Comparison of ENCODE assay signal across 11 mouse cellular contexts in the genomic region with DNA sequence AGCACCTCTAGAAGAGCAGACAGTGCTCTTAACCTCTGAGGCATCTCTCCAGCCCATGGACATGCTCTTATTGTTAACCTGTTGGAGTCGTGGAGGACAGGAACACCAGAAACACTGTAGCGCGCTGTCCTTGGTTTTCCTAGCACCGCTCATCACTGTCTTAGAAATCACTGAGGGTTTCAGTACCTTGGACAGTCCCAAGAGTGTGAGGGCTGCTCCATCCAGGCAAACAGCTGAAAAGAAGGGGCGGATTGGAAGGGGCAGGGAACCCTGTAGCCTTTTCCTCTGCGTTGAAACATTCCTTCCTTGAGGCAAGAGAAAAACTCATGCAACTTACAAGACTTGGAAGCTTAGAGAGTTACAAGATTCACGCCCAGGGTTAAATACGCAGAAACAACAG.
DNase-seq lines count a peak whose midpoint lies in the region; ATAC-seq and TF ChIP-seq lines count a peak whose summit lies in the region.
"Had no signal": no experiment of that assay in that cellular context is flagged by ENCODE, and none has a peak within 500 bp of the region (broad histone marks: within the 10 kb centered on the region; RNA-seq: fewer than 3 reads in every experiment).

No protein-coding gene starts in this region.

- no peak overlapping the region for H3K4me3 ChIP-seq in hindbrain, postnatal 0 days (ENCODE audit: low read length)
- H3K4me3 ChIP-seq in hindbrain, embryonic 16.5 days (ENCODE audit: low read length) = no peak overlapping the region
- no peak overlapping the region for H3K4me3 ChIP-seq in limb, embryonic 10.5 days
- H3K4me3 ChIP-seq: erythroblast, embryonic 14.5 days had no signal

- no peaks in the 10 kb centered on the region for H3K9me3 ChIP-seq in hindbrain, postnatal 0 days (ENCODE audit: low read length)
- no peaks in the 10 kb centered on the region for H3K9me3 ChIP-seq in hindbrain, embryonic 16.5 days (ENCODE audit: control insufficient read depth, low read length)
- H3K9me3 ChIP-seq in limb, embryonic 10.5 days (replicated peaks) = no peaks in the 10 kb centered on the region

- DNase-seq in hindbrain, postnatal 0 days (ENCODE audit: low spot score) = peak; percentile 55
- DNase-seq in 416B (ENCODE audit: low read depth) (peak; percentile 13), R1 (ENCODE audit: low read depth, low spot score) (peak; percentile 80), MN1 (ENCODE audit: low spot score) (no peak)
- peak; percentile 50 for DNase-seq in limb, embryonic 10.5 days (ENCODE audit: low spot score)
- DNase-seq in frontal cortex, postnatal 10 days (ENCODE audit: low spot score in 2 of 2) = no peak
- no peak for DNase-seq in frontal cortex, adult 2 months (ENCODE audit: extremely low spot score in 1 of 2, low spot score in 1 of 2)

- WGBS in hindbrain, postnatal 0 days = 22% methylated on average over 8 of the region's 8 CpGs
- WGBS in hindbrain, embryonic 16.5 days = 24% methylated on average over 8 of the region's 8 CpGs
- WGBS in limb, embryonic 10.5 days = 14% methylated on average over 8 of the region's 8 CpGs

- no peak overlapping the region for H3K4me2 ChIP-seq in hindbrain, postnatal 0 days (ENCODE audit: low read depth, low read length)
- no peak overlapping the region for H3K4me2 ChIP-seq in hindbrain, embryonic 16.5 days (ENCODE audit: low read length)
- H3K4me2 ChIP-seq: liver, embryonic 11.5 days had no signal

- no peak for ATAC-seq in hindbrain, postnatal 0 days
- ATAC-seq in hindbrain, embryonic 16.5 days = no peak
- ATAC-seq: midbrain, embryonic 16.5 days had no signal

- H3K27me3 ChIP-seq in hindbrain, postnatal 0 days (ENCODE audit: insufficient read depth, low read length) = no peaks in the 10 kb centered on the region
- no peaks in the 10 kb centered on the region for H3K27me3 ChIP-seq in hindbrain, embryonic 16.5 days (replicated peaks; ENCODE audit: control insufficient read depth, insufficient read depth, low read length)
- H3K27me3 ChIP-seq in limb, embryonic 10.5 days (ENCODE audit: low read depth, poor library complexity, severe bottlenecking) = no peaks in the 10 kb centered on the region

- no peaks in the 10 kb centered on the region for H3K36me3 ChIP-seq in hindbrain, postnatal 0 days (ENCODE audit: insufficient read depth, low read length)
- H3K36me3 ChIP-seq in hindbrain, embryonic 16.5 days (ENCODE audit: control insufficient read depth, insufficient read depth, low read length) = no peaks in the 10 kb centered on the region
- H3K36me3 ChIP-seq in limb, embryonic 10.5 days = no peaks in the 10 kb centered on the region

- 0 out of 2 replicates have a peak, but pooled peaks cover 2% of the 10 kb centered on the region for H3K4me1 ChIP-seq in hindbrain, postnatal 0 days (ENCODE audit: insufficient read depth, low read length)
- H3K4me1 ChIP-seq in hindbrain, embryonic 16.5 days (ENCODE audit: control insufficient read depth, insufficient read depth, low read depth, low read length) = no peaks in the 10 kb centered on the region
- peaks cover 18% of the 10 kb centered on the region for H3K4me1 ChIP-seq in limb, embryonic 10.5 days

- no peak for TF ChIP-seq CTCF in hindbrain, postnatal 0 days (IDR thresholded peaks at IDR 0.05; ENCODE audit: low read depth)

- H3K9ac ChIP-seq in hindbrain, postnatal 0 days (replicated peaks; ENCODE audit: low read length) = no peak overlapping the region
- H3K9ac ChIP-seq in hindbrain, embryonic 16.5 days (ENCODE audit: low read depth, low read length) = no peak overlapping the region

- H3K27ac ChIP-seq in hindbrain, postnatal 0 days = no peak overlapping the region
- no peak overlapping the region for H3K27ac ChIP-seq in hindbrain, embryonic 16.5 days (ENCODE audit: low read depth, low read length)
- no peak overlapping the region for H3K27ac ChIP-seq in limb, embryonic 10.5 days

Comparison
In these comparisons a context has a peak if more than half of its experiments do, and no peak if none do; other contexts are left out.
1. DNase-seq: peak in hindbrain, postnatal 0 days (single experiment), 416B (single experiment), R1 (single experiment) and limb, embryonic 10.5 days (single experiment); none in frontal cortex, postnatal 10 days (0 of 2), MN1 (single experiment) and frontal cortex, adult 2 months (0 of 2).